Mouse (Mus musculus): ENCODE data around the gene C130050O18Rik.

DNA sequence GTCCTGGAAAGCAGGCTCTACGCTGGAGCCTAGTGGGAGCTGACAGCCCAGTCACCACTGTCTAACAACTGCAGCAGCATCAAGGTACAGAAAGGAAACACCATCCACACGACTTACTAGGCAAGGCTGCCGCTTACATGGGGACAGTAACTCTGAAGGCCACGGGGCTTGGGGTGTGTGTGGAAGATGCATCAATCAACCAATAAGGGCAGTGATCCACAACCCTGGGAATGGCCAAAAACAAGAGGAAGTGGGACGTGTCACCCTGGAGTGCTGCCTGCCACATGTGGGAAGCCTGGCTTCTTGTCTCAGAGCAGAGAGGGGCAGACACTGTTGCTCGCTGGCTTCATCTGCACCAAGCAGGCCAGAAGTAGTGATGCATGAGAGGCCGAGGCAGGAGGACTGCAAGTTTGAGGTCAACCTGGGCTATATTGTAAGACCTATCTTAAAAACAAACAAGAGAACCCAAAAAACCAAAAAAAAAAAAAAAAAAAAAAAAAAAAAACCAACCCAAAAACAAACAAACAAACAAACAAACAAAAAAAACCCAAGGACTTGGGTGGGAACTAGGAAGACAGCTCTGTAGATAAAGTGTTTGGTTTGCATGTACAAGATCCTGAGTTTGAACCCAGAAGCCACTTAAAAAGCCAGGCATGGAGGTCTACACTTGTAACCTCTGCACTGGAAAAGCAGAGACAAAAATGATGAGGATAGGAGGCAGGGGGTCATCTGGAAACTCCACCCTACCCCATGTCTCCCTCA, 27.8 kb downstream of the C130050O18Rik start:
- TF ChIP-seq HCFC1 (IDR thresholded peaks at IDR 0.05; ENCODE audit: borderline replicate concordance, insufficient read depth, low read length) (no peak), CHD2 (IDR thresholded peaks at IDR 0.05; ENCODE audit: low read depth, low read length) (no peak)
